Mouse (Mus musculus) left cerebral cortex, adult 9 months (tissue): ENCODE measurements around the gene Minpp1.

ENCODE experiments used
- DNase-seq, 2 experiments: peaks; one replicate each; pipeline ENCODE4 v3.0.0; 2022; ENCODE audit warnings: low spot score in 2 of 2

Gene Minpp1

GRCm38 (mm10) chr19:32527139-32527538 is 41.6 kb downstream of the Minpp1 start:
- DNase-seq = no peak

DNA sequence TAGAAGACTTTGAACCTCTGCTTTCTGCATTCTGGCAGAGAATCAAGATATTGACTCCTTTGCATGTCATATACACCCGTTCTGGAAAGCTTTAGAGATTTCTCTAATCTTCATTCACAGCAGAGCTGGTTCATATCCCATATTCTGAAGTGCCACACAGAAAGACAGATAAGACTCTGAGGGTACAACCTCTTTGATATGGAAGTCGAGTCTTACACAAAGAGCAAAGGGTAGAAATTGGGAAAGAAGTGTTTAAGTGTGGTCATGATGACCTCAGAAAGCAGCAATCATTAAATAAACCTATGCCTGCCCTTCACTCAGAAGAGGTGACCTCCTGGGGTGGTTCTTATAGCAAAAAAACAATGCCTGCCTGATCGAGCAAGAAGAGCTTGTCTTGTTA is 43.2 kb downstream of the Minpp1 start:
- no peak for DNase-seq

DNA sequence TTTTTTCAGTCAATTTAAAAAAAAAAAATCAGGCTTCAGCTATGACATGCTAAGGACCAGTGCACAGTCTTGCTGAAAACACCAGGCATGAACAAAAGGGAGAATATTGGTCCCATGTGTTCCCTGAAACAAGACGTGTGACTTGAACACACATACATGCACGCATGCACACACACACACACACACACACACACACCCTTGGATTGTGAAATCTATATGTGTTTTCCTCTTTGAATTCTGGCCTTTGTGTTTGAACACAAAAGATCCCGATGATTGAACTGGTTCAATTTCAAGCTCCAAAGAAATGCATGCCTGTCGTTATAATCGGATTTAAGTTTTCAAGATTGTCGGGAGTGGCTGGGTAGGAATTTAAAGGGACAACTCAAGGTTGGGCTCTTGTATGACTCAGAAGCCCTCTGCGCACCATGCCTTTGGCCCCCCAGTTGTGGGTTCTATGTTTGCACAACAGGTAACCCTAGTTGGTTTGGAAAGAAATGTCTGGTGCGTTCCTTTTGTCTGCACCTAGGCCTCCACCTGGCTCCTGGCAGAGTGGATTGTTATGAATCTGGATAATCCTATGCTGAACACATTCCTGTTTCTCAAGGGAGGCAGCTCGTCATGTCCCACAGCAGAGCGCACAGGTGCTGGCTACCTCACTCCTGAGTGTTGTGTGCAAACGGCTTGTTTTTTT is 43.8 kb downstream of the Minpp1 start:
- DNase-seq = no peak

DNA sequence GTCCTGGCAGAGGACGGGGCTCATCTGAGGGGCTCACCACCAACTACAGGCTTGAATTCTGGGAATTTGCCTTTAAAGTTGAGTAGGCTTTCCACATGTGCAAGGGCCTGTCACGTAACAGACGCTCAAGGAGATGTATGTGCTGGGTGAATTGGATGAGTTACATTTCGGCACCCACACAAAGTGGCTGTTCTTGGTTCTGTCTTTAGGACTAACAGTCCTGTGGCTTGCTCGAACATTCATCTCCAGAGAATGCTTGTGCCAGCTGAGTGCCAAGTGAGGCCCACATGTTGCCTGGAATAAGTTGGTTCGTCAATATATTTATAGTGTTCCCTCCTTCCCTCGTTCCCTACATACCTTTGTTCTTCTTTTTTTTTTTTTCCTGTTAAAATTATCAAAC is 44.7 kb downstream of the Minpp1 start:
- peak; percentile 13 to 49 for DNase-seq

DNA sequence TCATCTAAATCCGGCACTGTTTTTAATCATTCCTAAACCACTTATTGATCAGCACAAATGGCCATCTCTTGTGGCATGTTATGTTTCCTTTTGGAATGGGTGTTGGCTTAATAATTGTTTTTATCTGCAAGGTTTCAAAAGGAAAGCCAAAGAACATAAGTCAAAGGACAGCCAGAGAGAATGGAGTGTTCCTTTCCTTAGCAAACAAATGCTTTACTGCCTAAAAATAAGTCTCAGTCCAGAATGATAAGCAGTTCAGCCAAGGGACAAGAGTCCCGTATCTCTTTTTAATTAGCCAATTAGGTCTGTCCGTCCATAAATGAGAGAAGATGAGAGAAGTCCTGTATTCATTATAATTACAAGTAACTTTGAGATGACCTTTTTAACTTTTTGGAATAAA is 46.8 kb downstream of the Minpp1 start:
- no peak for DNase-seq

DNA sequence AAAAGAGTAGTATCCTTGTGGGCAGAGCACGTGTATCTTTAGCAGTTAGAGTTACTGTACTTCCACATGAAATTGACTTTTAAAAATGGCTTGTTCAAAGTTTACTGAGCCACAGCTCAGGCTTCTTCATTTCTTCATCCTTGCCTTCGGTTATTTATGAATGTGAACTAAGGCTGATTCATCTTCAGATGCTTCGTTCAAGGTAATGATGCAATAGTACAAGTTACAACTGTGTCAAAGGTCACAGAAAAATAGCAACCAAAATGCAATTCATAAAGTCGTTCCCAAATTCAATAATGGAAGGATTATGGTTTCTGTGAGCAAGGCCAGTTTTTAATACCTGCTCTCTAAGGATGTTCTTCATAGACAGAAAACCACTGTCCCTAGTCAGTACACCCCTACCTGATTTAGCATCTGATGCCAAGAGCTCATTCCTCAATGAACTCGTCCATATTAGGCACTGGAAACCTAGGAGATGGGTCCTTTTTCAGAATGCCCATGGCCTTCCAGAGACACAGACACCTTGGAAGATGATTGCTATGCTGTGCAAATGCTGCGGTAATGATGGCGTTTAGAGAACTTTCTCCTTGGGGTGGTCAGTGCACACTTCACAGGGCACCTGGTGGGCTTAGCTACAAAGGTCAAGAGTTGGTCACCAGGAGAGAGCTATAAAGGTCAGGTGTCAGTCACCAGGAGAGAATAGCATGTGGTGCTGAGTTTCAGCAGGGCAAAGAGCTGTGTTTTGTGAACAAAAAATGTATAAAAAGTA is 47.4 kb downstream of the Minpp1 start:
- DNase-seq = no peak

- no peak for DNase-seq
These were observed 49.3 kb downstream of the Minpp1 start for GRCm38 (mm10) chr19:32534887-32535286.

GRCm38 (mm10) chr19:32542784-32543490 is 57.4 kb downstream of the Minpp1 start:
- DNase-seq = no peak

DNA sequence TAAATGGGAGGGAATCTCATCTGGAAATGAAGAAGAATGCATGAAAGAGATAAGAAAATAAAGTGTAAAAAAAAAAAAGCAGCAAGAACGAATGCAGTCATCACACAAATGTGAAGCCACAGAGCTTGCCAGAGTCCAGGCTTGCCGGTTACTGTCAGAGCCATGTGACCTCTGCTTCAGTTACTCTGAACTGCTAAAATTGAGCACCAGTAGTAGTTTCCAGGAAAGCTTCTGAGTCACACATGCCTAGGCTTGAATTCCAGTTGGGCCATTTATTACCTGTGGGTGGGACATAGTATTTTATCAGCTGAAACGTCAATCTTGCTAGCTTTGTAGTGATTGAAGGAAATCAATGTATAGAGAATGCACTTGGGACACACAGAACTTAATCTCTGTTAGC is 61.8 kb downstream of the Minpp1 start:
- no peak for DNase-seq

DNA sequence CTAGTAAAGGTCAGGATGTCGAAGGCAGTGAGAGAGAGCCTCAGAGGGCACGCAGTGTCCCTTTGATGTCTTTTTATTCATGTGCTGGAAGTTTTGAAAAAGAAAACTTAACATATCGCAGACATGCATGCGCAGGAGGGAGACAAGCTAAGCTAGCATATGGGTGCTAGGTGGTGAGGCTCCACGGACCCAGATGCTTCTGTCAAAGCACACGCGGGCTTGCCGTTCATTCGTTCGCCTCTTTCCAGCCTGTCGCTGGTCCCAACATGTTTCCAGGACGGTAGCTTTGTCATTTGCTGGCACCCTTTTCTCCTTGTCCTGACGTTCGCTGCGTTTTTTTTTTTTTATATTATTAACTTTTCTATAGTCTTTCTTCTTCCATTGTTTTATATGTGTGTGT is 62.6 kb downstream of the Minpp1 start:
- no peak for DNase-seq

DNA sequence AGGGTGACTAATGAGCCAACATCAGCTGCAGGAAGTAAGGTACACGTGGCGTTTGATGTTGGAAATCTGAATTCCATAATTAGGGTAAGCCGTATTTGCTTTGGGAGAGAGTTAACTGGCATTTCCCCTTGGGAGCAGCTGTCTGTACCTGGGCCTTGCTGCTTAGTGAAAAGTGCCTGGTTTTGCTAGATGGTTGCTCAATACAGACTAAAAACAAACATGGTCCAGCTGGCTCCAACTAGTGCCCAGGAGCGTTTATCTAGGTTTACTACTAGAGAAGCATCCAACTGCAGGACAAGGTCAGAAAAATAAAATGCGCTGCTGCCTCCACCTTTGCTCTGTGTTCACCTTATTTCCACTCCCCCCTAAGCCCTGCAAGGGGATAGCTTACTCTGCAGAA is 64.9 kb downstream of the Minpp1 start:
- no peak for DNase-seq

- no peak for DNase-seq
These were observed 65.9 kb downstream of the Minpp1 start for GRCm38 (mm10) chr19:32551442-32551841.

DNA sequence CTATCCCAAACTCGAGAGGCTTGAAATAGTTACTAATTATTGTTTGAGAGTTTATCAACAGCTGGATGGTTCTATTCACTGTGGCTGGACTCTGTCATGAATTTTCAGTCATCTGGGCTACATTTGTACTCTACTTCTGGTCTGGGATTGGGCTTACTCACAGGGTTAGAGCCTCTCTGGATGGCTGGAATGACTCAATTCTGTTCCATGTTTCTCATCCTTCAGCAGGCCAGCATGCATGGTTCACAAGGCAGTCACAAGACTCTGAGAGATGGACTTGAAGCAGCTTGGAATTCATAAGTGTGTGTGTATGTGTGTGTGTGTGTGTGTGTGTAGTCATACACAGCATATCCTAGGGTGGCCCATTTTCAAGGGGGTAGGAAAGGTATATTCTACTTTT is 66.5 kb downstream of the Minpp1 start:
- no peak for DNase-seq

GRCm38 (mm10) chr19:32553310-32553709 is 67.7 kb downstream of the Minpp1 start:
- DNase-seq = no peak

DNA sequence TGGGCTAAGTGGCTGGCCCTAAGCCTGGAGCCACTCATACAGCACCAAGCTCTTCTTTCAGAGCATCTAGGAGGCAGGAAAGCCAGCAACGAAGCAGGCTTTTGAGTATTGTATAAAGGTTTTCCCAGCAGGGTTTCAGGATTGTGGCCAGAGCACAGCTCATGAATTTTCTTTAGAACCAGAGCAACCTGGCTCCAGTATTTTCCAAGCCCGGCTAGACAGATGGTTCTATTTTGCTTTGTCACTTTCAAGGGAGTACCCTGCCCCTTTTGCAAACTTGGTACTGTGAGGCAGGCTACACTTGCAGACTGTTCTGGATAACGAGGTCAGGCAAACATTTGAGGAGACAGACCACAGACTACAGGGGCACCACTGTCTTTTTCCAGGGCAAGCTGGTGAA is 69.7 kb downstream of the Minpp1 start:
- DNase-seq = peak; percentile 5 to 13
